Comparison of ENCODE assay signal across 9 mouse cellular contexts in genomic region chr4:126619691-126620330, GRCm38 (mm10). TPM values are rescaled to one million over a fixed set of nuclear protein-coding genes. Genes with fewer than 3 reads are reported as not detected.
DNase-seq lines count a peak whose midpoint lies in the region; ATAC-seq and TF ChIP-seq lines count a peak whose summit lies in the region.
"Had no signal": no experiment of that assay in that cellular context is flagged by ENCODE, and none has a peak within 500 bp of the region (broad histone marks: within the 10 kb centered on the region; RNA-seq: fewer than 3 reads in every experiment).

No protein-coding gene starts in this region.

- TF ChIP-seq CTCF in heart, adult 2 months (IDR thresholded peaks at IDR 0.05), result no peak

- peaks cover 8% of the 10 kb centered on the region for H3K4me1 ChIP-seq in heart, embryonic 12.5 days (replicated peaks)
- H3K4me1 ChIP-seq in heart, adult 2 months (ENCODE audit: control insufficient read depth, insufficient read depth, low read length), result no peaks in the 10 kb centered on the region
- peaks cover 0 to 2% of the 10 kb centered on the region in 2 experiments; a peak in 1 of 4 replicates for H3K4me1 ChIP-seq in ES-E14 (ENCODE audit: control insufficient read depth in 2 of 2, insufficient read depth in 2 of 2, low read length in 2 of 2, poor library complexity in 1 of 2)

- WGBS in heart, embryonic 12.5 days, result 2% methylated on average over 33 of the region's 33 CpGs
- WGBS in heart, adult 2 months, result 5% methylated on average over 33 of the region's 33 CpGs

- H3K9me3 ChIP-seq in heart, embryonic 12.5 days (replicated peaks), result peaks cover 4% of the 10 kb centered on the region
- H3K9me3 ChIP-seq in ES-E14 (ENCODE audit: control insufficient read depth, insufficient read depth, low read depth, low read length), result no peaks in the 10 kb centered on the region

- H3K36me3 ChIP-seq in heart, embryonic 12.5 days, result no peaks in the 10 kb centered on the region
- no peaks in the 10 kb centered on the region for H3K36me3 ChIP-seq in heart, adult 2 months (ENCODE audit: control insufficient read depth, insufficient read depth, low read length)
- H3K36me3 ChIP-seq in ES-E14 (ENCODE audit: control insufficient read depth, insufficient read depth, low read length, poor library complexity, severe bottlenecking), result no peaks in the 10 kb centered on the region

- H3K4me3 ChIP-seq in heart, embryonic 12.5 days, result peak overlapping the region; percentile 43
- H3K4me3 ChIP-seq in heart, adult 2 months, result no peak overlapping the region
- H3K4me3 ChIP-seq in ES-E14 (ENCODE audit: insufficient read depth in 1 of 2, low read depth in 1 of 2, low read length in 2 of 2, poor library complexity in 1 of 2, severe bottlenecking in 1 of 2), result peak overlapping the region; percentile 52 to 54

- no peak for TF ChIP-seq EP300 in heart, adult 2 months (IDR thresholded peaks at IDR 0.05; ENCODE audit: insufficient read depth, low read depth, low read length)

- H3K27ac ChIP-seq in heart, embryonic 12.5 days (ENCODE audit: poor library complexity, severe bottlenecking), result no peak overlapping the region
- no peak overlapping the region for H3K27ac ChIP-seq in heart, adult 2 months
- H3K27ac ChIP-seq in ES-E14 (ENCODE audit: insufficient read depth, low read depth, low read length, poor library complexity, severe bottlenecking), result no peak overlapping the region
- H3K27ac ChIP-seq: liver, embryonic 14.5 days had no signal

- peak overlapping the region; percentile 49 for H3K9ac ChIP-seq in heart, embryonic 12.5 days
- H3K9ac ChIP-seq in heart, adult 2 months (ENCODE audit: low read depth, low read length), result no peak overlapping the region
- H3K9ac ChIP-seq in ES-E14 (ENCODE audit: insufficient read depth, low read depth, low read length, poor library complexity, severe bottlenecking), result peak overlapping the region; percentile 3; the same call in 1 of the 2 replicates
- H3K9ac ChIP-seq: liver, embryonic 14.5 days had no signal

- DNase-seq in heart, adult 2 months, result no peak
- DNase-seq in ES-E14 (ENCODE audit: low read depth, low spot score), result no peak
- peak; percentile 52 for DNase-seq in gonadal fat pad, adult 2 months (ENCODE audit: low read depth)
- peak; percentile 82 for DNase-seq in mesoderm, embryonic 11.5 days (ENCODE audit: low read depth, low spot score)
- no peak for DNase-seq in adrenal gland, postnatal 10 days
- no peak for DNase-seq in ovary, postnatal 10 days (ENCODE audit: low spot score)
- no peak for DNase-seq in ovary, adult 18-20 months (ENCODE audit: low spot score)

- ATAC-seq in heart, embryonic 12.5 days (ENCODE audit: insufficient number of reproducible peaks, low FRiP score), result no peak

- peak overlapping the region; percentile 74 for H3K4me2 ChIP-seq in heart, embryonic 12.5 days

- no peak for TF ChIP-seq POLR2A in heart, adult 2 months (IDR thresholded peaks at IDR 0.05; ENCODE audit: insufficient read depth, low read depth, low read length)

- H3K79me2 ChIP-seq in heart, adult 2 months (replicated peaks; ENCODE audit: control insufficient read depth, insufficient read depth, low read length), result no peaks in the 10 kb centered on the region

- in situ Hi-C loops in ES-E14 (cut with MboI; ENCODE audit: low sequenced_read_pairs in 2 of 2, unreplicated experiment in 2 of 2), result no loop called here

- H3K27me3 ChIP-seq in heart, embryonic 12.5 days (replicated peaks), result peaks cover 43% of the 10 kb centered on the region
- H3K27me3 ChIP-seq in heart, adult 2 months (ENCODE audit: control insufficient read depth, insufficient read depth, low read length), result peaks cover 7% of the 10 kb centered on the region

- intact Hi-C loops in heart, adult 2 months (cut with DNase I), result no loop called here

TF ChIP-seq in ES-E14, 5 proteins besides CTCF, POLR2A, EP300 and RAD21:
- TF ChIP-seq HCFC1 (IDR thresholded peaks at IDR 0.05; ENCODE audit: borderline replicate concordance, insufficient read depth, low read length) (no peak), MAFK (IDR thresholded peaks at IDR 0.05; ENCODE audit: insufficient read depth, low read depth, low read length) (no peak), CHD2 (IDR thresholded peaks at IDR 0.05; ENCODE audit: low read depth, low read length) (no peak), ZNF384 (IDR thresholded peaks at IDR 0.05; ENCODE audit: low read depth, low read length) (no peak), ZC3H11A (IDR thresholded peaks at IDR 0.05; ENCODE audit: borderline replicate concordance, low read depth, low read length) (no peak)
TF ChIP-seq in ES-E14: peak in this region for 0.

RNA-seq across cellular contexts. Expression of gene 5730409E04Rik, which starts 10.2 kb away (rescaled TPM):
- 0.98 and 1.2 TPM in 2 replicates for polyA plus RNA-seq in heart, embryonic 12.5 days (2016; fragmentation: Nextera tagmentation; extraction: Ambion mirVana)
- 10 to 100 TPM; 11.9 to 12.6 TPM for total RNA-seq in heart, adult 2 months (2021)
- 10.6 and 16.8 TPM in 2 replicates for polyA plus RNA-seq in heart, adult 2 months (2012; rRNA removed)
- total RNA-seq in ES-E14 (2012; rRNA removed), result 1.4 and 1.7 TPM in 2 replicates
- polyA plus RNA-seq in gonadal fat pad, adult 2 months (2012; rRNA removed), result 20.4 and 21.3 TPM in 2 replicates
- 10 to 100 TPM; 10.4 to 13.7 TPM for total RNA-seq in adrenal gland, postnatal 10 days (2021)

RNA-seq across cellular contexts. Expression of gene Psmb2, which starts 57.6 kb away (rescaled TPM):
- 383 and 387 TPM in 2 replicates for polyA plus RNA-seq in heart, embryonic 12.5 days (2016; fragmentation: Nextera tagmentation; extraction: Ambion mirVana)
- 100 to 1,000 TPM; 108 to 129 TPM for total RNA-seq in heart, adult 2 months (2021)
- 215 and 253 TPM in 2 replicates for polyA plus RNA-seq in heart, adult 2 months (2012; rRNA removed)
- total RNA-seq in ES-E14 (2012; rRNA removed), result 140 and 200 TPM in 2 replicates
- polyA plus RNA-seq in gonadal fat pad, adult 2 months (2012; rRNA removed), result 211 and 258 TPM in 2 replicates
- 100 to 1,000 TPM; 169 to 184 TPM for total RNA-seq in adrenal gland, postnatal 10 days (2021)

Comparison
In these comparisons a context has a peak if more than half of its experiments do, and no peak if none do; other contexts are left out.
1. DNase-seq: peak in gonadal fat pad, adult 2 months (single experiment) and mesoderm, embryonic 11.5 days (single experiment); none in heart, adult 2 months (0 of 2), ES-E14 (single experiment), adrenal gland, postnatal 10 days (single experiment), ovary, postnatal 10 days (single experiment) and ovary, adult 18-20 months (single experiment).